Mouse (Mus musculus) limb, embryonic 14.5 days (tissue): ENCODE results near the gene Plekhm3. TPM values are rescaled to one million over a fixed set of nuclear protein-coding genes. Genes with fewer than 3 reads are reported as not detected.

Source experiments
- ATAC-seq: fragments of 200-750 bp; cut with Nextera tagmentation; 2 replicates; pipeline ENCODE4 v1.8.0; 2017; ENCODE audit warnings: low read depth, moderate number of reproducible peaks, moderate TSS enrichment; ENCODE audit not compliant: low FRiP score
- DNase-seq: peaks from one replicate; pipeline ENCODE4 v3.0.0-alpha.2; 2015; ENCODE audit warnings: low spot score
- H3K27ac ChIP-seq: fragments of 300-500 bp; sonication (generic); replicated peaks from 2 replicates; pipeline ENCODE4 v1.5.1; 2014; ENCODE audit warnings: low read depth, mild to moderate bottlenecking, low read length, moderate library complexity, mixed read lengths
- H3K27me3 ChIP-seq: fragments of 300-500 bp; sonication (generic); 2 replicates; pipeline ENCODE4 v1.6.1; 2014; ENCODE audit warnings: low read length, mixed read lengths; ENCODE audit not compliant: control insufficient read depth, insufficient read depth
- H3K36me3 ChIP-seq: fragments of 300-500 bp; sonication (generic); 2 replicates; pipeline ENCODE4 v1.6.1; 2014; ENCODE audit warnings: mild to moderate bottlenecking, low read length, moderate library complexity, mixed read lengths; ENCODE audit not compliant: control insufficient read depth, insufficient read depth
- H3K4me1 ChIP-seq: fragments of 300-500 bp; sonication (generic); 2 replicates; pipeline ENCODE4 v1.6.1; 2014; ENCODE audit warnings: antibody characterized with exemption, low read length, mixed read lengths; ENCODE audit not compliant: control insufficient read depth, insufficient read depth
- H3K4me2 ChIP-seq: fragments of 300-500 bp; sonication (generic); replicated peaks from 2 replicates; pipeline ENCODE4 v1.6.1; 2014; ENCODE audit warnings: low read depth, mild to moderate bottlenecking, low read length, moderate library complexity; ENCODE audit not compliant: severe bottlenecking
- H3K4me3 ChIP-seq: fragments of 300-500 bp; sonication (generic); replicated peaks from 2 replicates; pipeline ENCODE4 v1.5.1; 2014; ENCODE audit warnings: low read length
- H3K9ac ChIP-seq: fragments of 300-500 bp; sonication (generic); 2 replicates; pipeline ENCODE4 v1.6.1; 2014; ENCODE audit warnings: mild to moderate bottlenecking, low read depth, low read length, moderate library complexity; ENCODE audit not compliant: severe bottlenecking
- H3K9me3 ChIP-seq: fragments of 300-500 bp; sonication (generic); 2 replicates; pipeline ENCODE4 v1.6.1; 2016; ENCODE audit warnings: low read length; ENCODE audit not compliant: control insufficient read depth
- POLR2A ChIP-seq: fragments of 200-500 bp; IDR thresholded peaks from 2 replicates; pipeline ENCODE4 v1.8.0; 2012; ENCODE audit warnings: inconsistent platforms, mild to moderate bottlenecking, moderate library complexity, borderline replicate concordance; ENCODE audit not compliant: insufficient read depth, insufficient read length; ENCODE audit errors: extremely low read depth
- WGBS: fragments of 180-500 bp; shearing (Covaris S2); extraction: QIAGEN DNeasy Blood & Tissue Kit; methylation state at CpG from one replicate; pipeline ENCODE4 v1.1.7; 2014; 5-methylcytosine and 5-hydroxymethylcytosine counted together
- polyA plus RNA-seq, 2 experiments: library from polyadenylated mRNA; depleted of rRNA in 1 of 2; stranded (reverse) in 1 of 2; unstranded in 1 of 2; fragments of >200 nt; fragmentation: Nextera tagmentation in 1 of 2; extraction: Ambion mirVana in 1 of 2; gene quantifications; 2 replicates each; pipeline versions ENCODE4 v1.2.1 to v1.2.3; 2012 to 2014

Gene Plekhm3
- polyA plus RNA-seq, 2 experiments: 3.7 to 6.0 TPM

DNA sequence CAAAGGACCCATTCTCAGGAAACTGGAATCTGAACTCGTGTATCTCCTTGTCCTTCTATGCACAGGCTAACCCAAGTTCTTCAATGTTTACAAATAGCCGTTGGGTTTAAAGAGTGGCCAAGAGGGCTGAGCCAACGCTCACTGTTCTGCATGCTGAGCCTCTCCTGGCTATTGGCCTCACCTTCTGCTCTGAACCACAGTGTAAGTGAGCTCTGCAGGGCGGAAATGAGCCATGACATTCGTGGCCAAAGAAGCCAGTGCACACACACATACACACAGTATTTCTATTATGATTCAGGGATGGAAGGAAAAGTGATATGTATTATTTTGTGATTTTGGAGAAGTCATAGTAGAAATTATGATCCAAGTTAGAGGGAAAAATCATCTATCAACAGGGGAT, 138.9 kb downstream of the Plekhm3 start:
- Histone ChIP-seq H3K9ac (no peak overlapping the region), H3K4me1 (no peaks in the 10 kb centered on the region), H3K27me3 (no peaks in the 10 kb centered on the region), H3K4me2 (no peak overlapping the region), H3K27ac (no peak overlapping the region), H3K4me3 (no peak overlapping the region), H3K9me3 (no peaks in the 10 kb centered on the region), H3K36me3 (no peaks in the 10 kb centered on the region)
- ATAC-seq (no peak), DNase-seq (no peak)
- WGBS: 85% methylated on average over 5 of the region's 5 CpGs
- no peak for TF ChIP-seq POLR2A

DNA sequence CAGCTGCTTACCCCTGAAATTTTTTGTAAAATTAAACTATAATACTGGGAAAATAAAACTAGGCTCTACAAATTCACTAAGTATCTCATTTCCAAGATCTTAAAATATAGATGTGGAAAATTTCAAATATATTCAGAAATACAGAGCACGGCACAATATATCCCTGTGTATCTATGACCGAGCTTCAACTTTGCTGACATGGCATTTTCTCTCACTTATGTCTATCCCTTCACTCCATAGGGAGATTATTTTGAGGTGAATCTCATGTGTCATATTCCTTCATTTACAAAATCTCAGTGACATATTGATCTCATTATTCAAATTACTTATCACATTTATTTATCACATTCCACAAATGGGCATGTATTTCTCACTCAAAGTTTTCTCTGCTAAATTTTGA, 143.4 kb downstream of the Plekhm3 start:
- no peak for ATAC-seq
- Histone ChIP-seq H3K4me1 (peaks cover 17% of the 10 kb centered on the region), H3K9ac (no peak overlapping the region), H3K4me3 (no peak overlapping the region), H3K27ac (no peak overlapping the region), H3K4me2 (no peak overlapping the region), H3K27me3 (no peaks in the 10 kb centered on the region), H3K36me3 (no peaks in the 10 kb centered on the region), H3K9me3 (no peaks in the 10 kb centered on the region)
- DNase-seq: no peak
- no peak for TF ChIP-seq POLR2A
- WGBS: 90% methylated on average over 2 of the region's 2 CpGs

DNA sequence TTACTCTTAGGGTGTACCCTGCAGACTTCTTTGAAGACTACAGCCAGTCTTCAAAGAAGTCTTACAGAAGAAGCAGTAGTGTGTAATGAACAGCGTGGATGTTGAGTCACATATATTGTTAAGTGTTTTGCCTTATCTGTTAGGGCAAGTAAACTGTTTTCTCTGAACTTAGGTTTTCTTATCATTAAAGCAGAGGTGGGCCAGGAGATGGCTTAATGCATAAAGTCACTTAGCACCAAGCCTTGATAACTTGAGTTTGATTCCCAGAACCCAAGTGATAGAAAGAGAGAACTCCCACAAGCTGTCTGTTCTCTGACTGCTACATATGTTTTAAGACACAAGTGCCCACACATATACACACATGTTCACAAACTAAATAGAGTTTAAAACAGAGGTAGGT, 144.7 kb downstream of the Plekhm3 start:
- no peak for TF ChIP-seq POLR2A
- Histone ChIP-seq H3K4me2 (no peak overlapping the region), H3K4me1 (peaks cover 17% of the 10 kb centered on the region), H3K4me3 (no peak overlapping the region), H3K27me3 (no peaks in the 10 kb centered on the region), H3K36me3 (no peaks in the 10 kb centered on the region), H3K9me3 (no peaks in the 10 kb centered on the region), H3K9ac (no peak overlapping the region), H3K27ac (no peak overlapping the region)
- DNase-seq (no peak), ATAC-seq (no peak)
- WGBS: 92% methylated on average over 1 of the region's 1 CpGs

DNA sequence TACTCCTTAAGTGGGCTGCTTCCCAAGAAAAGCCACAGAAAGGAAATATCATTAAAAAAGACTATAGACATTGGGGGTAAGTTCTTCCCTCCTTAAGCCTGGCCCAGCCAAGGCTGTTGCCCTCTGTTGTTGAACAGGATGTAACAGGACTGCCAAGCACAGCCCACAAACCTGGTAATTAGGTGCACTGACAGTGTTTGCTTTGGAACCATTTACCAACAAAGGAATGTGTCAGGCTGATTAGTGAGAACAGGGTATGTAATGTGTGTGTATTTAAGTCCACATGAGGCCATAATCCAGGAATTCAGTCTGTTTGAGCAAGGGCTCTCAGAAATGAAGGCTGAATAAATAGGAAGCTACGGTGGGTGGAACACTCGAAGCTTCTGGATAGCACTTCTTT, 147.5 kb downstream of the Plekhm3 start:
- no peak overlapping the region for H3K9ac ChIP-seq
- no peaks in the 10 kb centered on the region for H3K9me3 ChIP-seq
- no peak overlapping the region for H3K4me3 ChIP-seq
- ATAC-seq (peak; percentile 72), DNase-seq (peak; percentile 78)
- peaks cover 17% of the 10 kb centered on the region for H3K4me1 ChIP-seq
- no peak overlapping the region for H3K4me2 ChIP-seq
- no peaks in the 10 kb centered on the region for H3K36me3 ChIP-seq
- H3K27ac ChIP-seq: peak overlapping the region; percentile 48; the same call in 1 of the 2 replicates
- no peaks in the 10 kb centered on the region for H3K27me3 ChIP-seq
- WGBS: 45% methylated on average over 2 of the region's 2 CpGs
- no peak for TF ChIP-seq POLR2A

DNA sequence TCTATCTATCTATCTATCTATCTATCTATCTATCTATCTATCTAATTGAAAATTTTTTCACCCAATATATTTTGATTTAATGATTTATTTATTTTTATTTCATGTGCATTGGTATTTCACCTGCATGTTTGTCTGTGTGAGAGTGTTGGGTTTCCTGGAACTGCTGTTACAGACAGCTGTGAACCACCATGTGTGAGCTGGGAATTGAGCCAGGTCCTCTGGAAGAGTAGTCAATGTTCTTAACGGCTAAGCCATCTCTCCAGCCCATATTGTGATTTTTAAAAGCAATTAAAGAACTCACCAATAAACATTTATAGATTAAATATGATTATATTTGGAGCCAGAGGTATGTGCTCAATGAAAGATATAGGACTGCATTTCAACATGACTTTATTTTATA, 148.9 kb downstream of the Plekhm3 start:
- WGBS: 27% methylated on average over 1 of the region's 1 CpGs
- Histone ChIP-seq H3K4me2 (no peak overlapping the region), H3K27me3 (no peaks in the 10 kb centered on the region), H3K9me3 (no peaks in the 10 kb centered on the region), H3K9ac (no peak overlapping the region), H3K4me1 (peaks cover 17% of the 10 kb centered on the region), H3K36me3 (no peaks in the 10 kb centered on the region), H3K4me3 (no peak overlapping the region), H3K27ac (no peak overlapping the region)
- DNase-seq (peak; percentile 67), ATAC-seq (no peak)
- TF ChIP-seq POLR2A: no peak

DNA sequence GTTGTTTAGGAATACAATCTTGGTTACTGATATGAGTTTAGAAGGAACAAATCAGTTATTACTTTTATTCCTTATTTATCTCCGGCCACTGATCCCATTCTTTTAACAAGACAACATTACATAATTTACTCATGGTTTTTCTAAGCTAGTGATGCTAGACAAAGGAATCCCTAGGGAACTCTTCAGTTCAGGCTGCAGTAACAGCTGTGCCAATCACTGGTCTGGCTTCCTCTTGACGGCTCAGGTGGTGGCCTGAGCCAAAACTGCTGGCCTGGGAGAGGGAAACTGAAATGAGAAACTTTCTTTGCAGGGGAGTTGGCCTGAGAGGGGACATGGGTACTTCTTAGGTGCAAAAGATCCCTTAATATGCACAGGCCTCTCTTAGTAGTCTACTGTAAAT, 151.4 kb downstream of the Plekhm3 start:
- DNase-seq (no peak), ATAC-seq (no peak)
- WGBS: 51% methylated on average over 2 of the region's 2 CpGs

More for the DNA sequence above, 151.4 kb downstream of the Plekhm3 start:
- H3K27me3 ChIP-seq: no peaks in the 10 kb centered on the region
- H3K4me1 ChIP-seq: peaks cover 20% of the 10 kb centered on the region
- TF ChIP-seq POLR2A: no peak
- H3K36me3 ChIP-seq: no peaks in the 10 kb centered on the region
- no peak overlapping the region for H3K9ac ChIP-seq
- H3K9me3 ChIP-seq: no peaks in the 10 kb centered on the region
- H3K4me3 ChIP-seq: no peak overlapping the region
- no peak overlapping the region for H3K4me2 ChIP-seq
- H3K27ac ChIP-seq: no peak overlapping the region
